Mouse (Mus musculus) testis, adult 2 months (tissue): ENCODE results near the gene Dusp14. TPM values are rescaled to one million over a fixed set of nuclear protein-coding genes. Genes with fewer than 3 reads are reported as not detected.

ENCODE experiments used
- H3K27ac ChIP-seq: fragments of 200-500 bp; 2 replicates; pipeline ENCODE4 v1.5.1; 2012; ENCODE audit warnings: low read depth, low read length; ENCODE audit not compliant: control insufficient read depth, insufficient read depth
- H3K27me3 ChIP-seq: fragments of 200-500 bp; 2 replicates; pipeline ENCODE4 v1.6.1; 2012; ENCODE audit warnings: mild to moderate bottlenecking, low read length, moderate library complexity; ENCODE audit not compliant: control insufficient read depth, insufficient read depth
- H3K36me3 ChIP-seq: fragments of 200-500 bp; 2 replicates; pipeline ENCODE4 v1.6.1; 2012; ENCODE audit warnings: mild to moderate bottlenecking, low read length; ENCODE audit not compliant: control insufficient read depth, insufficient read depth
- H3K4me1 ChIP-seq: fragments of 200-500 bp; 2 replicates; pipeline ENCODE4 v1.6.1; 2012; ENCODE audit warnings: low read length; ENCODE audit not compliant: control insufficient read depth, insufficient read depth
- H3K4me3 ChIP-seq: fragments of 200-500 bp; 2 replicates; pipeline ENCODE4 v1.5.1; 2012; ENCODE audit warnings: low read depth, mild to moderate bottlenecking, low read length, moderate library complexity, mixed read lengths; ENCODE audit not compliant: control insufficient read depth
- CTCF ChIP-seq: fragments of 200-500 bp; IDR thresholded peaks from 2 replicates; pipeline ENCODE4 v1.5.1; 2012; ENCODE audit warnings: low read depth, mild to moderate bottlenecking, inconsistent platforms, low read length, moderate library complexity; ENCODE audit not compliant: control insufficient read depth, insufficient read depth, insufficient replicate concordance
- POLR2A ChIP-seq: fragments of 200-500 bp; IDR thresholded peaks from 2 replicates; pipeline ENCODE4 v1.6.1; 2012; ENCODE audit warnings: low read depth, mild to moderate bottlenecking, inconsistent platforms, low read length, moderate library complexity; ENCODE audit not compliant: control insufficient read depth
- polyA plus RNA-seq: library from polyadenylated mRNA; depleted of rRNA; stranded (reverse); fragments of >200 nt; gene quantifications from 2 replicates; pipeline ENCODE4 v1.2.3, GENCODE M21; 2012

The Dusp14 gene
- polyA plus RNA-seq, 1 experiment, result 2.5 TPM

GRCm38 (mm10) chr11:84097251-84097998 is 28.4 kb upstream of the Dusp14 start:
- TF ChIP-seq POLR2A, result no peak
- no peak for TF ChIP-seq CTCF
- Histone ChIP-seq H3K36me3 (no peaks in the 10 kb centered on the region), H3K27ac (no peak overlapping the region), H3K4me3 (no peak overlapping the region), H3K4me1 (no peaks in the 10 kb centered on the region), H3K27me3 (no peaks in the 10 kb centered on the region)

DNA sequence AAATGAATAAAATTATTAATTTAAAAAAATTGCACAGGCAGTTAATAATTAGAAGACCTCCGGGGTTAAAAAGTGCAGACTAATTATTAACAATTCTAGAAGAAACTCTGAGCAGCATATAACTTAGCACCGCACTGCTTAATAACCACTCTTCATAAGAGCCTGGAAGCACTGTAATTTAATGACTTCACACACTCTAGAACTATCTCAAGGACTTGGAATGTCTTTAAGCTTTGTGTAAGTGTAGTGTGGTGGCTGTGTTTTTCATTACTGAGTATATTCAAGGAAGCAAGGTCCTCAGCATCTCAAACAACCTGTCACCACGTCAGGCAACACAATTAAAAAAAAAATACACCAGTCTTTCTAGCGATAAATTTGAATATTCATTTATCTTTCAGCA is 26.0 kb upstream of the Dusp14 start:
- no peaks in the 10 kb centered on the region for H3K4me1 ChIP-seq
- no peak overlapping the region for H3K4me3 ChIP-seq
- no peaks in the 10 kb centered on the region for H3K36me3 ChIP-seq
- TF ChIP-seq POLR2A, result no peak
- TF ChIP-seq CTCF, result no peak
- no peaks in the 10 kb centered on the region for H3K27me3 ChIP-seq
- H3K27ac ChIP-seq, result no peak overlapping the region

GRCm38 (mm10) chr11:84090572-84090971 is 21.5 kb upstream of the Dusp14 start:
- Histone ChIP-seq H3K27me3 (no peaks in the 10 kb centered on the region), H3K36me3 (no peaks in the 10 kb centered on the region), H3K4me3 (no peak overlapping the region), H3K4me1 (no peaks in the 10 kb centered on the region), H3K27ac (no peak overlapping the region)
- no peak for TF ChIP-seq POLR2A
- TF ChIP-seq CTCF, result no peak

DNA sequence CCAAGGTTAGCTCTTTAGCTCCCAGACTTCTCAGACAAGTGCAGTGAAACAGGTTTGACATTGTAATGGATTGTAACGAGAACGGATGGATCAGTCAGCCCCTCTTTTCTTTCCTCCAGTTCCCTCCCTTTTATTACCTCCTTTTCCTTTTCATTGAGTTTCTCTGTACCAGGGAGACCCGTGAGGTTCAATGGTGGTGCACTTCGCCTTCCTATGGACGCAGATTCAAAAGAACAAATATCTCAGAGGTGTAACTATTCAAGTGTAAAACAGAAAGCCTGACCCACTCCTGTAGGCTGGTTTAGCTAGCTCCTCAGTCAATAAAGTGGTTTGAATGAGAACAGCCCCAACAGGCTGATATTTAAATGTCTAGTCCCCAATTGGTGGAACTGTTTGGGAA is 12.8 kb upstream of the Dusp14 start:
- no peaks in the 10 kb centered on the region for H3K36me3 ChIP-seq
- TF ChIP-seq POLR2A (no peak), CTCF (no peak)

DNA sequence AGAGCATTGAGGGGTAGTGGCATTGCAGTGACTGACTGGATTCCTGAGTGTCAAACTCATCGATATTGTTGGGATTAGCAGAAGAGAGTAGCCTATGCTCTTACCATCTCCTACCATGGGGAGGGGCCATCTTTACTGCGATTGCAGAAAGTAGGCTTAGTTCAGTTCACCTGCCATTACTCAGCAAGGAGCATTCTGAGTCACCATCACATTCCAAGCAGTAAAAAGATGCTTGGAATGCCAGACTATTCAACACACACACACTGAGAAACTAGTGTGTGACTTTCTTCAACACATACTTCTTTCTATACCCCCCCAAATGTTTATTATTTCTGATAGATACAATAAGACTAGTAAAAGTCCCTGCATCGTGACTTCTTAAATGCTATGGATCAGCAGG is 11.3 kb upstream of the Dusp14 start:
- Histone ChIP-seq H3K36me3 (no peaks in the 10 kb centered on the region), H3K27ac (no peak overlapping the region), H3K27me3 (no peaks in the 10 kb centered on the region), H3K4me1 (no peaks in the 10 kb centered on the region), H3K4me3 (no peak overlapping the region)
- TF ChIP-seq POLR2A (no peak), CTCF (no peak)

More for the DNA sequence above, 12.8 kb upstream of the Dusp14 start:
- no peaks in the 10 kb centered on the region for H3K27me3 ChIP-seq
- H3K27ac ChIP-seq, result no peak overlapping the region
- H3K4me3 ChIP-seq, result no peak overlapping the region
- no peaks in the 10 kb centered on the region for H3K4me1 ChIP-seq

DNA sequence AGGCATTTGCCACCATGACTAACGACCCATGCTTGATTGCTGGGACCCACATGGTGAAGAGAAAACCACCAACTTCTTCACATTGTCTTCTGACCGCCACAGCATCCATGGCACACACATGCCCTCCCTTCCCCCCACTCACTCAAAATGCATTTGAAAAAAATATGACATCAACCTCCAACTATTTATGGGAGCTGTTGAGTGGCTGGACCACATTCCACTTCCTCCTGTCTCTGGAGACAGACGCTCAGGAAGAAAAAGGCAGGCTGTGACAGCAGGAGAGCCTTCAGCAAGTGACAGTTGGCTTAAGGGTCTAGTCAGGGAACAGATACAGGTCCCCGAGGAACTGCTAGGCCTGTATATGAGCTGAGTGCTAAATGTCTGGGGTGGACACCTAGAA is 10.8 kb upstream of the Dusp14 start:
- Histone ChIP-seq H3K4me1 (no peaks in the 10 kb centered on the region), H3K4me3 (no peak overlapping the region), H3K27me3 (no peaks in the 10 kb centered on the region), H3K36me3 (no peaks in the 10 kb centered on the region), H3K27ac (no peak overlapping the region)
- no peak for TF ChIP-seq CTCF
- no peak for TF ChIP-seq POLR2A

- no peaks in the 10 kb centered on the region for H3K4me1 ChIP-seq
- H3K27ac ChIP-seq, result no peak overlapping the region
- H3K27me3 ChIP-seq, result no peaks in the 10 kb centered on the region
- TF ChIP-seq CTCF, result no peak
- TF ChIP-seq POLR2A, result no peak
- H3K36me3 ChIP-seq, result no peaks in the 10 kb centered on the region
- H3K4me3 ChIP-seq, result no peak overlapping the region
Observed at GRCm38 (mm10) chr11:84079361-84079760, 10.3 kb upstream of the Dusp14 start.
